Mouse (Mus musculus): ENCODE data around the gene Cfap54. TPM values are rescaled to one million over a fixed set of nuclear protein-coding genes. Genes with fewer than 3 reads are reported as not detected.

The Cfap54 gene
- polyA plus RNA-seq, 1 experiment from 2014 or later, result 3.1 TPM

DNA sequence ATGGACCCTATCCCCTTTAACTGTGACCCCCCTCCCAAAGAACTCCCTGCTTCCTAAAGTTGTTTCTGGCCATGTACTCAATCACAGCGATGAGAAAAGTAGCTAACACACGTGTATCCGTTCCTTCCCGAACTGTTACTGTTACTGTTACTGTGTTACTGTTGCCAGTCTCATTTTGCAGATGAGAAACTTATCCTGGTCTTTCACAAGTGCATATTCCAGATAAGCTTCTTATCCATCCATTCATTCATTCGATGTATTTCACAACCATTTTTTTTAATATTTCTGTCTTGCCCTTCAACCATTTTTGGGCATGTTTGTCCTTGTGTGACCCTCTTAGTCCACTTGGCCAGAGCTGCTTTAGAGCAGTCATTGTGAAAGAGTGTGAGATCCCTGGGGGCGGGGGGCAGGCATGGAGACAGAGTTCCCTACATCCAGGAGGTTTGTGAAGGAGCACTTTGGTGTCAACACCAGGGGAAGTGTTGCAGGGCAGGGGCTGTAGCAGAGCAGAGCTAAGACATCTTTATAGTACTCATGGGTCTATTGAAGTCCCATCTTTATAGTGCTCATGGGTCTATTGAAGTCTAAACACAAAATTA, 39.9 kb upstream of the Cfap54 start:
- ChIA-PET CTCF (interaction anchor here (1.2 to 1.5 kb wide), 3 partner anchors 10 to 40 kb away, joined by 3 to 6 read pairs (median 4); partner anchors contain the start of gene Cfap54), POLR2A (no interaction called here)
- no peak for ATAC-seq
- H3K27me3 ChIP-seq, result no peaks in the 10 kb centered on the region
- DNase-seq (ENCODE audit: low read depth, low spot score), result no peak
- in situ Hi-C loops (cut with MboI; ENCODE audit: low pct_unique_long_range_greater_than_20kb), result no loop called here
- TF ChIP-seq CTCF (IDR thresholded peaks at IDR 0.05), result no peak

DNA sequence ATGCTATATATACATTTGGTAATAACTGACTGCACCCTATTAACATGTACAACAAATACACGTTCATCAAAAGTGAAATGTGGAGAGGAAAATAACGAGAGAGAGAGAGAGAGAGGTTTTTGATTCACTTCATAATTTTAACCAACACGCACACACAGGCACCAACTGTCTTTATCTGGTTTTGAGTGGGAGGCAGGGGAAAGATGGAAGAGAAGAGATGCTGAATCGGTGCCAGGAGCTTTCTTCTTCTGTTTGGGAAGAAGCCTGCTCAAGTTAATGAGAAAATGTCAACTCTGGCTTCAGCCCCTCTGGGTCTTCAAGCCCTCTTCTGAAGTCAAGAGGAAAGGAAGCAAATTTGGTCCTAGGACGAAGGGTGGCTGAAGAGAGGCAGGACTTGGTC, 38.4 kb upstream of the Cfap54 start:
- no peak for DNase-seq (ENCODE audit: low read depth, low spot score)
- POLR2A ChIA-PET, result interaction anchor here (0.7 kb wide), 2 partner anchors 25 to 71 kb away, joined by 3 to 4 read pairs; no protein-coding TSS in a partner anchor
- ATAC-seq, result no peak
- no peaks in the 10 kb centered on the region for H3K27me3 ChIP-seq
- CTCF ChIA-PET, result interaction anchor here (1.1 to 1.6 kb wide), 3 partner anchors 9 to 20 kb away, joined by 3 read pairs; no protein-coding TSS in a partner anchor
- in situ Hi-C loops (cut with MboI; ENCODE audit: low pct_unique_long_range_greater_than_20kb), result no loop called here
- TF ChIP-seq CTCF (IDR thresholded peaks at IDR 0.05), result no peak

DNA sequence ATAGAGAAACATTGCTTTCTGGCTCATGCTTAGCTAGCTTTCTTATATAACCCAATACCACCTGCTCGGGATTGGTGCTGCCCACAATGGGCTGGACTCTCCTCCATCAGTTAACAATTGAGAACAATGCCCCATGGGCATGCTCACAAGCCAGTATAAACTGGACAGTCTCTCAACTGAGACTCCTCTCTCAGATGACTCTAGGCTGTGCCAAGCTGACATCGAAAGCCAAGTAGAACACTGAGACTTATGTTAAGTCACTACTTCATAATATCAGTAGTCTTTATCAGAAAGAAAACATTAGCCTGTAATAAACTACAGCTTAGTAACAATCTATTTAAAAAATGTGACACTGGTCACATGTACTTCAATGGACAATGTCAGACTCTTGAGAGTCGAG, 35.2 kb upstream of the Cfap54 start:
- DNase-seq (ENCODE audit: low read depth, low spot score) (no peak), ATAC-seq (no peak)
- ChIA-PET CTCF (interaction anchor here (1.1 kb wide), 1 partner anchor 10 kb away, joined by 3 read pairs; no protein-coding TSS in a partner anchor), POLR2A (no interaction called here)
- no peak for TF ChIP-seq CTCF (IDR thresholded peaks at IDR 0.05)
- in situ Hi-C loops (cut with MboI; ENCODE audit: low pct_unique_long_range_greater_than_20kb), result no loop called here
- no peaks in the 10 kb centered on the region for H3K27me3 ChIP-seq

DNA sequence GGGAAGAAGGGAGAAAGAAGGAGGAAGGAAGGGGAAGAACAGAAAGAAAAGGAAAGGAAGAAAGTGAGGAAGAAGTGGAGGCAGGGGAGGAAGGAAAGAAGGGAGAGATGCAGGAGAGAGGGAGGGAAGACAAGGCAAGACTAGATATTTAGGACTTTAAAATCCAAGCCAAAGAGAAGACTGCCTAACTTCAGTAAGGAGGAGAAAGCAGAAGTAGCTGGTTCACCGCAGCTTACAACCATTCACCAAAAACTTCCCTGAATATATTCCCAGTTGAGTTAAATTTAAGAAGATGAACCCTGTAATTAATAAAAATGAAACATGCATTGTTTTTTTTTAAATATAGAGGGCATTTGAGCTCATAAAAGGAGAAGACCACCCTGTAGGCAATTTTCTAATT, 34.3 kb upstream of the Cfap54 start:
- POLR2A ChIA-PET, result no interaction called here
- DNase-seq (ENCODE audit: low read depth, low spot score), result no peak
- TF ChIP-seq CTCF (IDR thresholded peaks at IDR 0.05), result no peak
- ATAC-seq, result no peak
- H3K27me3 ChIP-seq, result no peaks in the 10 kb centered on the region
- CTCF ChIA-PET, result interaction anchor here (1.1 kb wide), 1 partner anchor 11 kb away, joined by 3 read pairs; no protein-coding TSS in a partner anchor
- in situ Hi-C loops (cut with MboI; ENCODE audit: low pct_unique_long_range_greater_than_20kb), result no loop called here

DNA sequence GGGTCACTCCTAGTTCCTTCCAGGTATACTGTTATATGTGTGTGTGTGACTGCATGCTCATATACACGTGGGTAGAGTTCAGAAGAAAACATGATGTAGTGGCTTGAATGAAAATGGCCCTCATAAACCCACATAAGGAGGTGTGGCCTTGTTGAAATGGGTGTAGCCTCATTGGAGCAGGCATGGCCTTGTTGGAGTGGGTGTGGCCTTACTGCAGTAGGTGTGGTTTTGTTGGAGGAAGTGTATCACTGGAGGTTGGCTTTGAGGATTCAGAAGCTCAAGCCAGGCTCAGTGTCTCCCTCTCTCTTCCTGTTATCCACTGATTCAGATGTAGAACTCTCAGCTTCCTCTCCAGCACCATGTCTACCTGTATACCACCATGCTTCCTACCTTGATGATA, 33.4 kb upstream of the Cfap54 start:
- CTCF ChIA-PET, result interaction anchor here (1.2 kb wide), 1 partner anchor 16 kb away, joined by 3 read pairs; no protein-coding TSS in a partner anchor
- ATAC-seq (no peak), DNase-seq (ENCODE audit: low read depth, low spot score) (no peak)
- POLR2A ChIA-PET, result no interaction called here
- in situ Hi-C loops (cut with MboI; ENCODE audit: low pct_unique_long_range_greater_than_20kb), result no loop called here
- TF ChIP-seq CTCF (IDR thresholded peaks at IDR 0.05), result no peak
- no peaks in the 10 kb centered on the region for H3K27me3 ChIP-seq

DNA sequence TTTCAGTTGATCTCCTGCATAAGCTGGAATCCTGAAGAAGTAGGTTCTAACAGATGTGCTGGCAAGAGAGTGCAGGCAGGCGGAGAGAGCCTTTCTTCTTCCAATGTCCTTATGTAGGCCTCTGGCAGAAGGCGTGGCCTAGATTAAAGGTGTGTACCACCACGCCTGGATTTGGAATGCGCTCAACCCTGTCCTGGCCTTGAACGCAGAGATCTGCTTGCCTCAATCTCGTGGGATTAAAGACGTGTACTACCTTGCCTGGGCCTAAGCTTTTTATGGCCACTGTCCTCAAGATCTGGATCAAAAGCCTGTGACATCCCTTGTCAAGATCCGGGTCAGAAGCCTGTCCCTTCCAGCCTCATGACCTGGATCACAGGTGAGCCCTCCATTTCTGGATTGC, 32.5 kb upstream of the Cfap54 start:
- ATAC-seq (no peak), DNase-seq (ENCODE audit: low read depth, low spot score) (no peak)
- no peaks in the 10 kb centered on the region for H3K27me3 ChIP-seq
- CTCF ChIA-PET, result no interaction called here
- TF ChIP-seq CTCF (IDR thresholded peaks at IDR 0.05), result no peak
- in situ Hi-C loops (cut with MboI; ENCODE audit: low pct_unique_long_range_greater_than_20kb), result no loop called here
- POLR2A ChIA-PET, result interaction anchor here (0.7 kb wide), 1 partner anchor 24 kb away, joined by 3 read pairs; no protein-coding TSS in a partner anchor

DNA sequence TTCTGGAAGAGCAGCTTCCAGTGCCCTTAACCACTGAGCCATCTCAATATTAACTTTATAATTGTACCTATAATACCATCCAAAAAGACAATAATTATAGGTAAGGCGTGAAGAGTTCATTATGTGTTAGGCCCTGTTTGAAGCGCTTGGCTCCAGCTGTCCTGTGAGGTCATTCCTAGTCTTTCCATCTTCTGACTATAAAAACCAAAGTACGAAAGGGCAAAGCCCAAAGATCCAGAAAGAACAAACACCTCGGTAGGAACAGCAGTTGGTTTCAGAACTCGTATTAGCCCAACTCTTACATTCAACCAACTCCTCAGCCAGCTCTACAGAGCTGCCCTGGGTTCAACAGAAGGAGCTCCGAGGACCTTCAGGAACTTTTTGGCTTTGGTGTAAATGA, 30.6 kb upstream of the Cfap54 start:
- no peak for DNase-seq (ENCODE audit: low read depth, low spot score)
- H3K27me3 ChIP-seq, result no peaks in the 10 kb centered on the region
- ATAC-seq, result no peak
- ChIA-PET CTCF (interaction anchor here (1.2 to 1.6 kb wide), 2 partner anchors 9 to 25 kb away, joined by 3 to 6 read pairs; no protein-coding TSS in a partner anchor), POLR2A (no interaction called here)
- in situ Hi-C loops (cut with MboI; ENCODE audit: low pct_unique_long_range_greater_than_20kb), result no loop called here
- TF ChIP-seq CTCF (IDR thresholded peaks at IDR 0.05), result no peak

DNA sequence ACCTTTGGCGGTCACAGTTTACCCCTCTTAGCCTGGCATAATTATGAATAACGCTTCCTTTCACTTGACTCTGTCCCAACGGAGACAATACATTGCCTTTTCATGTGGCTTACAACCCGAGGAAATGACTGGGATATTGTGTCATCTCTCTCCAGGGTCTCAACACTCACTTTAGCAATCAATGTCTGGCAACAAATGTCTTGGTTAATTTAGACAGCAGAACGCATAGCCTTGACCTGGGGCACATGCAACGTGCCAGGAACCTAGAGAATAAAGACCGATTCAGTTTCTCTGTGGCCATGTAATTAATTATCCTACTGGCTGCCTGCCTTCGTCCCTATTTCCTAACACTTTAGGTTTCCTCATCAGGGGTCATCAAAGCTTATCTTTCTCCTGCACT, 30.0 kb upstream of the Cfap54 start:
- DNase-seq (ENCODE audit: low read depth, low spot score), result no peak
- POLR2A ChIA-PET, result no interaction called here
- CTCF ChIA-PET, result interaction anchor here (1.2 to 1.6 kb wide), 2 partner anchors 10 to 26 kb away, joined by 3 to 6 read pairs; no protein-coding TSS in a partner anchor
- no peaks in the 10 kb centered on the region for H3K27me3 ChIP-seq
- no peak for ATAC-seq
- no peak for TF ChIP-seq CTCF (IDR thresholded peaks at IDR 0.05)
- in situ Hi-C loops (cut with MboI; ENCODE audit: low pct_unique_long_range_greater_than_20kb), result no loop called here

DNA sequence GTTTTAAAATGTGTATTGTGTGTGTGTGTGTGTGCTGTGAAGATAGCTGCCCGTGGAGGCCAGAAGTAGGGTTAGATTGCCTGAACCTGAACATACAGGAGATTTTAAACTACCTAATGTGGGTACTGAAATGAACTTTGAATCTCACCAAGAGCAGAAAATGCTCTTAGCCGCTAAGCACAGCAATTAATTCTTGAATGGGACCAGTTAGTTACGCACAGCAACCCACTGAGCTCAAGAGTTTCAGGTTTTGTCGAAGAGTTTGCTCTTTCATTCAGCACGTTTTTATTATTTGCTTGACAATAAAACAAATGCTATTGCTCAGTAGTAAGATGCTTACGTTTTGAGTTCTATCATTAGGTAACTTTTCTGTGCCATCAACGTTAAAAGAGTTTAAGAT, 23.9 kb upstream of the Cfap54 start:
- DNase-seq (ENCODE audit: low read depth, low spot score) (no peak), ATAC-seq (no peak)
- H3K27me3 ChIP-seq, result no peaks in the 10 kb centered on the region
- ChIA-PET POLR2A (no interaction called here), CTCF (no interaction called here)
- TF ChIP-seq CTCF (IDR thresholded peaks at IDR 0.05), result no peak
- in situ Hi-C loops (cut with MboI; ENCODE audit: low pct_unique_long_range_greater_than_20kb), result no loop called here

DNA sequence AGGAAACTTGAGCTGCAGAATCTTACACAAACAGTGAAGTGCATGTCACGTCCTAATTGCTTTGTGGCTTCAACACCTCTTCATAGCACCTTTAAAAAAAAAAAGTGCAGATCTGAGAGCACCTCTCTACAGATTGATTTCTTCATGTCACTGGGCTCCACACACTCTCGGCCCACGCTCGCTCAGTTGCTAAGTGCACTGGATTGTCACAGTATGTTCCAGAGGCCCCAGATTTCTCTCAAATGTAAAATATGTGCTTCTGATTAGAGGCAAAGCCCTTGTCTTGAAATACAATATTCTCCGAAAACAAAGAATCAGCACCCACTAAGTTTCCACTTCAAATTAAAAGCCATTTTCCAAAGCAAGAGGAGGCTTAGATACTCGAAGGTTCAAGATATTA, 22.9 kb upstream of the Cfap54 start:
- CTCF ChIA-PET, result no interaction called here
- TF ChIP-seq CTCF (IDR thresholded peaks at IDR 0.05), result no peak

DNA sequence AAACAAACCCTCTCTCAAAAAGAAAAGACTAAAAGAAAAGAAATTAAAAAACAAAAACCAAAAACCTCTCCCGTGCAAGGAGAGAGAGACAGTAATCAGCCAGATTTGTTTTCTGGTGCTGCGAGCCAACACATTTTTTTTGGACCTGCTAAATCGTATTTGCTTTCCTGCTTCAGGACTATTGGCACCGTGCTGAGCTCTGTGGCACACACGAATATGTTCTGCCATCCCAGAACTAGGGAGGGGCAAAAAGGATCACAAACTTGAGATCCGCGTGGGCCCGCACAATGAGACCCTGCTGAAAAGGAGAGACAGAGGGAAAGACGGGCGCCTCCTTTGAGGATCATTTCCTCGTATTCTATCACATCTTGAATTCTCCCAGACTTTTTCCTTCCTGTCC, 22.3 kb upstream of the Cfap54 start:
- DNase-seq (ENCODE audit: low read depth, low spot score) (no peak), ATAC-seq (no peak)
- no peak for TF ChIP-seq CTCF (IDR thresholded peaks at IDR 0.05)
- CTCF ChIA-PET, result no interaction called here
- no peaks in the 10 kb centered on the region for H3K27me3 ChIP-seq
- POLR2A ChIA-PET, result no interaction called here
- in situ Hi-C loops (cut with MboI; ENCODE audit: low pct_unique_long_range_greater_than_20kb), result no loop called here

More for the DNA sequence above, 22.9 kb upstream of the Cfap54 start:
- in situ Hi-C loops (cut with MboI; ENCODE audit: low pct_unique_long_range_greater_than_20kb), result no loop called here
- DNase-seq (ENCODE audit: low read depth, low spot score) (no peak), ATAC-seq (no peak)
- POLR2A ChIA-PET, result no interaction called here
- no peaks in the 10 kb centered on the region for H3K27me3 ChIP-seq

DNA sequence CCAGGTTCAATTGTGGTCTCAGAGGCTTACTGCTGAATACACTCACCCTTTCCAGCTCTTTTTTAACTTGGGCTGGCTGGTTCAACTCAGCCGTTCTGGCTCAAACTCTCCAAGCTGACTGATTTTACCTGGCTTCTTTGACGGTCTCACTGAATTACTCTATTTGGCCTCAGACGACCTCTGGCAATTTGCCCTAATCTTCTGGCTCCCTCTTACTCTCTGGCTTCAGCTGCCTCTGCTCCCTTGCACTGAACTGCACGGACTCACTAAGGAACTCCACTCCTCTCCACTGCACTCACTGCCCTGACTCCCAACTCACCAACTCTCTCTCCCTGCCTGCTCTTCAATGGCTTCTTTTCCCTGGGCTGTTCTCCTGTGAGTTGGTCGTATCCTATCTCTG, 20.9 kb upstream of the Cfap54 start:
- no peak for TF ChIP-seq CTCF (IDR thresholded peaks at IDR 0.05)
- no peaks in the 10 kb centered on the region for H3K27me3 ChIP-seq
- ATAC-seq, result no peak
- in situ Hi-C loops (cut with MboI; ENCODE audit: low pct_unique_long_range_greater_than_20kb), result no loop called here
- POLR2A ChIA-PET, result no interaction called here
- CTCF ChIA-PET, result no interaction called here
- DNase-seq (ENCODE audit: low read depth, low spot score), result no peak

Data from Patski (cell line).